Mouse (Mus musculus): ENCODE results near the gene 3110009E18Rik.

The 3110009E18Rik gene

DNA sequence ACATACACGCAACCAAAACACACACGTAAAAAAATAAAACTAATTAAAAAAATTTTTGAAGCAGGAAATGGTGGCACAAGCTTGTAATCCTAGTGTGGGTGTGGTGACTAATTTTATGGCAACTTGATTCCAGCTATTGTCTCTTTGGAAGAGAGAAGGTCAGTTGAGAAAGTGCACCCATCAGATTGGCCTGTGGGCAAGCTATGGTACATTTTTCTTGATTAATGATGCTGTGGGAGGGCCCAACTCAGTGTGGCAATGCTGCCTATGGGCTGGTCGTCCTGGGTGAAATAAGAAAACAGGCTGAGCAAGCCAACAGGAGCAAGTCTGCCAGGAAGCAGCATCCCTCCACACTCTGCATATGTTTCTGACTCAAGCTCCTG lies 19.8 kb upstream of the 3110009E18Rik start:
- DNase-seq (ENCODE audit: inconsistent ontology term), result no peak

DNA sequence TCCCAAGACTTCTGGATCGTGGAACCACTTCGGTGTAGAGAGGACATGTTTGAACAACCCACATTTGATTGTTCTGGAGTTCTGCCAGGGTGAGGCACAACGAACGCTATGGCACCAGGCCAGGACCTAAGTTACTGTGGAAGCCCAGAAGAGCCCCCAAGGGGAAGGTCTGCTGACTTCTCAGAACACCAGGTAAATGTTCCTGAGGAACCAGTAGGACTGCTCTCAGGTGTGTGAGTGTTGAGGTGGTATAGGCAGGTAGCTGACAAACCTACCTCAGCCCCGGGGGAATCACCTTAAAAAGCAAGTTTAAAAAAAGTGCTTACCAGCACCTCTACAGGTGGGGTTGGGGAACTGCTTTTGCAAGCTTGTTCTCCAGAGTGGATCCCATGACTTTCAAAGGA lies 15.4 kb upstream of the 3110009E18Rik start:
- no peak for DNase-seq (ENCODE audit: inconsistent ontology term)

DNA sequence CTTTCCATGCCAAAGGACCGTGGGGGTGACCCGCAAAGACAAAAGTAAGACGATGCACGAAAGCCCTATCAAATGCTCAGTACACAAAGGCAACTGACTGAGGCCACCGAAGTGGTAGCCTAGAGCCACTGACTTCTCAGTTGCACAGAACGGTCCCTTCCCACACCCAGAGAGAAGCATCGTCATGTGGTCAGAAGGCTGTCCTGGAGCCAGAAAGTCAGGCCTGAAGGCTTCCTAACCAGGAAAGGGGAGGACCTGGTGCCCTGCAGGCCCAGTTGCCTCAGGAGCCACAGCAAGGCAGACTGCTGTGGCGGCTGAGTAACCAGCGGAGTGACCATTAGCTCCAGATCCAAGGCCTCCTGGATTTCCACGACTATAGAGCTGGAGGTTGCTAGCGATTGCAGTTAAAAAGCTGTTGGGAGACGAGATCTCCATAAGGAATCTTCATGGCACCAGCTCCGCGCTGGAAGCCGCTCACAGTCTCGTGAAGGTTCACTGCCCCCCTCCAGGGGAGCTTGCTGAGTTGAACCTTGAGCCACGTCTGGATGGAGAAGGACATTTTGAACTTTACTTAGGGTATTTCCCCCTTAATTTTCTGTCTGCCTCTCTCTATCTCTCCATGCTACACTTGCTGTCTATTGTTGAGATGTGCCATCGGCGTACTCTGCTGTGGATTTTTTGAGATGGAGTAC lies 11.1 kb upstream of the 3110009E18Rik start:
- DNase-seq (ENCODE audit: inconsistent ontology term), result no peak

DNA sequence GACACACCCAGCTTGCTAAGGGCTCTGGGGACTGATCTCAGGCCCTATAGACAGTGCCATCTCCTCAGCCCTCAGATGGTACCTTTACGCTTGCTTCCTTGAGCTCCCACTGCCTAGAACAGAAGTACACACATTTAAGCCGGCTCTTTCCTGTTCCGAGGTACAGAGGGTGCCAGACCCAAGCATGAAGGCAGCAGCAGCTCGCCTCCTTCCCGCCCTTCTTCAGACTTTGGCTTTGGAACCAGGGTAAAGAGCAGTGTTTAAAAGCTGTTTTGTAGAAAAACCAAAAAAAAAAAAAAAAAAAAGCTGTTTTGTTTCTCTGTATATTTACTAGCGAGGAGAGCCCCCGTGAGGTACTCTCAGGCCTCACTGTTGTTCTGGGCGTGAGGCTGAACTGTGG lies 9.2 kb upstream of the 3110009E18Rik start:
- DNase-seq (ENCODE audit: inconsistent ontology term), result no peak

DNA sequence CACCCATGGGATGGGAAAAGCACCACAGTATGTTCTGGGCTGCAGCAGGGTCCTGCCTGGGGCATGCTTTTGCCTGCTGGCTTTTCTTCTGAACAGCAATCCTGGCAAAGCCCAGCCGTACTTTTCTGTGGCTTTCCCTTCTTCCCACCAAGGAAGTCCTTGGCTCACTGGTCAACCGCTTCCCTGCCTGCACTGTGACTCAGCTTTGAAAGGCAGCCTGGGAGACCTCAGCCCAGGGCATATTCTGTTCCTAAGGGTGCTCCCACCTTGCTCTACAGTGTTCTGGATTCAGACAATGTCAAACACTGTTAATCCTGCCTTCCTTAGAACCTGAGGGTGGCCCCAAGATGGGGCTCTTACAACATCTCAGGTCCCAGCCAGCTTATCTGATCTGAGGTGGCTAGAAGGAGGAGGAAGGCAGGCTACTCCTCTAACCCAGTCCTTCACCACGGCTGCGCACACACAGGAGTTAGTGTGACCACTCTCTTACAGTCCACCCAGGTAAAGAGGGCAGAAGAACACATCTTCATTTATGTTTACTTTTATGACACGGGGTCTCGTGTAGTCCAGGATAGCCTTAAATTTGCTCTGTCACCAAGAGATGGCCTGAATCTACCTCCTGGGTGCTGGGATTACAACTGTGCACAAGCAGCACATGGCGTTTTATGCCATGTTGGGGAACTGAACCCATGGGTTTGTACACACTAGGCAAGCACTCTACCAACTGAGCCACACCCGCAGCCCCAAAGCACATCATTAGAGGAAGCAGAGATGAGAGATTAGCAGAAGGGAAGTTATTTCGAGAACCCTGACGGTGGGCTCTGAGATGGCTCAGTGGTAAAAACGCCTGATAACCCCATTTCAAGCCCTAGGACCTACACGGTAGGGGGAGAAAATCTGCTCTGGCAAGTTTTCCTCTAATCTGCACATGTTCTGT lies 8.5 kb upstream of the 3110009E18Rik start:
- DNase-seq (ENCODE audit: inconsistent ontology term), result peak; percentile 44

DNA sequence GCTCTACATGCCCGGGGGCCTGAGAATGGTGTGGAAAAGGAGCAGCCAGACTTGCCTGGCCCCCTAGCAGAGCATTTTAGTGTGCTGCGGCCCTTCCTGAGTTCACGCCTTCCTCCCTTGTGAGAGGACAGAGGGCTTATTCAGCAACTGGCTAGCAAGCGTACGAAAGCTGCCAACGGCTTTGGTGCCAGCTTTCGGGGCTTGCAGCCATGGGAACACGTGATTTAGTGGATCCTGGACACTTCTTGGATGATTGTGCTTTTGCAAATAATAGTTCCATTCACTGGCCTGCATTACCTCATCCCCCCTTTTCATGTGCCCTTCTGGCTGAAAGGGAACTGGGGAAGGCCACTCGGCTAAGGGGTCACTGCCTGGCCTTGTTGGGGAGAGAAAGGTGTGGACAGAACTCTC lies 5.3 kb upstream of the 3110009E18Rik start:
- peak; percentile 89 for DNase-seq (ENCODE audit: inconsistent ontology term)

DNA sequence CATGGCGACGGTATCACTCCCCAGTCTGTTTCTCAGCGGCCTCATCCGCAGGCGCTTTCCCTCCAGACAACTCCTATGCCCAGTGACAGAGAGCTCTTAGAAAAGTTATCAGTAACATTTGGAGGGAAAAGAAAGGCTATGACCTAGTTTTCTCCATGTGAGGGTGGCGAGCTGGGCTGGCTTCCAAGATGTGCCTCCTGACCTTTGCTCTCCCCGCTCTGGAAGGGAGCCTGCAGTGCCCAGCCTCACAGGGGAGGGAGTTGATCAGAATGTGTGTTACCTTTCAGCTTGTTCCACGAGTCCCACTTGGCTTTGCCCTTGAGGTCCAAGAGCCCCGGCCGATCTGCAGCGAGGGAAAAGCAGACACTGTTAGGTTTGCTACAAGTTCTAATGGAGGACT lies 4.9 kb upstream of the 3110009E18Rik start:
- no peak for DNase-seq (ENCODE audit: inconsistent ontology term)

DNA sequence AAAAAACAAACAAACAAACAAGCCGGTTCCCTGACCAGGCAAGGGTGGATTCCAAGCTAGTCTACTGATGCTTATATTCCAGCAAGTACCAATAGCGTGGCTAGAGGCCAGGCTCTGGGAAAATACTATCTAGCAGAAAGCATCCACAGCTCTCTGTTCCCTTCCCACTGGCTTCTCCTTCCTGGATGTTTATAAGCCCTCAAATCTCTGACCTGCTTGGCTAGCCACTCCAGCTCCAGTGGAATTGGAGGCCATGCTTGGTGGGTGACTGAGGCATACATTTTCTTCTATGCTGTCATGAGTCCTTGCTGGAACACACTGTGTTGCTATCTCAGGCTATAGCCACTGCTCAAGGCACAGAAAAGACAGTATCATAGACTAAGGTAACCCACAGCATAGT lies 2.1 kb upstream of the 3110009E18Rik start:
- DNase-seq (ENCODE audit: inconsistent ontology term), result peak; percentile 26

DNA sequence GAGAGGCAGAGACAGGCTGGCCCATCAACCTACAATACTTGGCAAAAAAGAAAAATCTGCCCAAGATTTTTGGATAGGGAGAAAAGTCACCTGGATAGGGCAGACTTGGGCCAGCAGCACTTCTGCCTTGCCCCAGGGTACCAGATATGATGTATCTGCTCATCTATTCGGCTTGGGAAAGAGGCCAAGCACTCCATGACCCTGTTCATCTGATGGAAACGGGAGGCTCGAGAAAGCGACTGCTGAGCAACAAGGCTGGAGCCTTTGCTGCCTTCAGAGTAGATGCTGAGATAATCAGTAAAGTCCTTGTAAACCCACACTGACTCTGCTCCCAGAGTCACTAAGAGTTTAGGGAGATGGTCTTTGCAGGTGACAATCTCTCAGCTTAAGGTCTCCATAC lies 1.6 kb upstream of the 3110009E18Rik start:
- peak; percentile 41 for DNase-seq (ENCODE audit: inconsistent ontology term)

DNA sequence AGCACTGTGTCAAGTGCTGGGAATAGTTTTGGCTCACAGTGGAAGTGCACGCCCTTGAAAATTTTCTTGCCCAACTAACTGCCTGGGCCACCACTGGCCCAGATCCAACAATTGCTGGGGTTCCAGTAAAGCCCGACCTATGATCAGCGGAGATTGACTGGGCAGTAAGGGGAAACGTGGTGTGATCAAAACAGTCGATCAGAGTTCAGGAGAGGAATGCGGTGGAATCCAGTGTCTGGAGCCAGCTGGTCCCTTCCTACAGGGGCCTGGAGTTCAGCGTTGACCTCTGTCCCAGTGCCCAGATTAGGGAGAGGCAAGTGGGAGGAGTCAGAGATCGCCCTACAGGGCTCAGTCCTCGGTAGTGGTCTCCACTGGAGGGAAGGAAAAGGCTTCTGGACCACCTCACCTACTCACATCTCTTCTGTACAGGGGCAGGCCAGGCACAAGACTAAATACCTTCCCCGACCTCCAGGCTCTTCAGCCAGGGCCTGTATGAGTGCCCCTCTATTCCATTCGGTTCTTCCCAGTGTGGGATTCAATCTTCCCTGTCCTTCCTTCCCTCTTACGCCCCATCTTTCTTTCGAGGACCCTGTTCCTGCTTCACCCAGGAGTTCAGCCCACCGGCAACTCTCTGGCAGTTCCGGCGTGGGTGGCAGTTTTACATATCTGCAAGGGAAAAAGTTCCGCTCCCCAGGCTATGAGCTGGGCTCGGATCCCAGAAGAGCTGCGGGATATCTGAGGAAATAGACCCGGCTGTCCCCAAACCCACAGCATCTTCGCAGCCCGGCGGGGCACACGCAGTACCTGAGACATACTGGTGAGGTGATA lies 632 bp upstream of the 3110009E18Rik start:
- peak; percentile 82 for DNase-seq (ENCODE audit: inconsistent ontology term)

DNA sequence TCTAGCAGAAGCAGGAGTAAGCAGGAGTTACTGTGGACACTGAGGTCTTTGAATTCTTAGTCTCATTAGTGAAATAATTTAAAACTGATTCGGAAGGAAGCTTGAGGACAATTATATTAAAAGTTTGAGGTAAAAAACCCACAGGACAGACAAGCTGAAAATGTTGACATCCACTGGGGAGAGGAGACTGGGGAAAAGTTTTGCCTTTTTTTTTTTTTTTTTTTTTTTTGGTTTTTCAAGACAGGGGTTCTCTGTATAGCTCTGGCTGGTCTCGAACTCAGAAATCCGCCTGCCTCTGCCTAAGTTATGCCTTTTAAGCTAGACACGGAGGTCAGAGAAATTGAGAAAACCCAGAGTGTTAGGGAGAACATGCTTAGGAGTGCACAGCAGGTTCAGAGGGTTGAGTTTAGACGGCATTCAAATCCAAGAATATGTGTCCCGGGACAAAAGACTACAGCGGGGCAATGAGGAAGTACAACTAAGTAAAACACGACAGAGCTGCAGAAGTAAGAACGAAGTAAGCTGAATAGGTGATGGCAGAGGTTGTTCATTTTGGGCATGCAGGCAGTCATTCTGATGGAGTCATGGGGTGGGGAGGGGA lies 1.0 kb downstream of the 3110009E18Rik start:
- DNase-seq (ENCODE audit: inconsistent ontology term), result no peak

DNA sequence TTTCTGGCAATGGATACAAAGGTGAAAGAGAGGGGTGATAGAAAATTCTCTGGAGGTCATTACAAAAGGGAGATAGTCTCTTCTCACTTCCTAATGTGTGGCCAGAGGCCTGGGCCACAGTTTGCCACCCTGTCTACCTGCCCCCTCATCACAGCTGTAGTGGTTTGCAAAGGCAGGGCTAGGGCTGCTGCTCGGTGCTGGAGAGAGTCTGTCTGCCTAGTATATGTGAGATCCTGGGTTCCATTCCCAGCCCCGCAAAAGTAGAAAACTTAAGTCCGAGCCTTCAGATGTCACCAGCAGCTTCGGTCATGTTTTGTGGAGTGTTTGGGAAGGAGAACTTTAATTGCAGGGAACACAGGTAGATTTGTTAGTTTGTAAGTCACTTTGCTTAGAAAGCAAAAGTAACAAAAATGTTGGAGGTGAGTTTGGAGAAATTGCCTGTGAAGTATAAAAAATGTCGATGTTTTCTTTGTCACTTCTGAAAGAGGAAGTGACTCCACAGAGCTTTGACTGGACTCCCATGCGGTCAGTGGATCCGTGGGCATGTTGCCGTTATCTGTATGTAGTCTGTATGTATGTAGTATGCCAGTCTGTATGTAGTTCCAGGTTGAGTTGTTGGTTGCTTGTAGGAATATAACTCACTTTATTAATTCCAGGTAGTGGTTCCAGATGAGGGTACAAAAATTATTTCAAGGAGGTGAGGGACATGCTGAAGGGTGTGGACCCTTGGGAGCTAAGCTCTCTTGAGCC lies 1.8 kb downstream of the 3110009E18Rik start:
- DNase-seq (ENCODE audit: inconsistent ontology term), result no peak

DNA sequence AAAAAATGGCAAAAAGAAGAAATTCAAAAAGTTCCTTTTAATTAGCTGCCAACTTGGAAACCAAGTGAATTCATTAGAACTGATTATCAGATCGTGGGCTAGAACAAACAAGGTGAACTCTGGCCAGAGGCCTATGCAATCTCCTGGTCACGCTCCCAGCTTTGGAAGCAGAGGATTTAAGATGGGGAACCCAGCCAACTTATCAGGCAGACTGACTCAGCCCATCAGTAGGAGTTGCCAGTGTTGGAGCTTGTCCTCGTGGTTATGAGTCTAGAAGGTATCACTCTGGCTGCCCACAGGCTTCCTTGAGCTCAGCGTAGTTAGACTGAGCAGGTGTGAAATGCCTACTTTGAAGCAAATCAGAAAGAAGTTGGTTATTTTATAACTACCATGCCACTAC lies 3.9 kb downstream of the 3110009E18Rik start:
- DNase-seq (ENCODE audit: inconsistent ontology term), result no peak

DNA sequence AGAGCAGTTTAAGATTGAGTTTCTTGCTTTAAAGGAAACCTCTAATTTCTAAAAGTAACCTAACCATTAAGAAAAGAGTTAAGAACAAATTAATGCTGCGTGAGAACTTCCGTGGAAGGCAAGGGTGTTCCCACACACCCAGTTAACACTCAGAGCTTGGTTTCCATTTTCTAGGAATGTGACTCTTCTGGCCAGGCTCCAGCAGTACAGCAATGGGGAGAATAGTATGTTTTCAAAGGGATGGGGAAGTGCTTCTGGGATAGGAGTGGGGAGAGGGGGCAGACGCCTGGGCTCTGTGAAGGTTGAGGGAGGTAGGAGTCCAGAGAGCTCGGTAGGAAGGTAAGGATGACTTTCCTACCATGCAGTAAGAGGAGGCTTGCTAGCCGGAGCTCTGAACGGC lies 4.5 kb downstream of the 3110009E18Rik start:
- no peak for DNase-seq (ENCODE audit: inconsistent ontology term)

DNA sequence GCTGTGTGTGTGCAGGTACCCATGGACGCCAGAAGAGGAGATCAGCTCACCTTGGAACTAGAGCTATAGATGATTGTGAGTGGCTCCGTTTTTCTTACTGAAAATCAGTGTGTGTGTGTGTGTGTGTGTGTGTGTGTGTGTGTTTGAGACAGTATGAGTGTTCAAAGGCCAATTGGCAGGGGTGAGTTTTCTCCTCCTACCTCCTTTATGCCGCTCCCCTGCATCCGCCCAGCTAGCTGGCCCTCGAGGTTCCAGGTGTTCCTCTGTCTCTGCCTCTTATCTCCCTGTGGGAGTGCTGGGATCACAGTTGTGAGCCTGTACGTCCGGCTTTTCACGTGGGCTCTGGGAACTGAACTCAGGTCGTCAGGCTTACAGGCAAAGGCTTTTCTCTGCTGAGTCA lies 5.3 kb downstream of the 3110009E18Rik start:
- DNase-seq (ENCODE audit: inconsistent ontology term), result no peak

DNA sequence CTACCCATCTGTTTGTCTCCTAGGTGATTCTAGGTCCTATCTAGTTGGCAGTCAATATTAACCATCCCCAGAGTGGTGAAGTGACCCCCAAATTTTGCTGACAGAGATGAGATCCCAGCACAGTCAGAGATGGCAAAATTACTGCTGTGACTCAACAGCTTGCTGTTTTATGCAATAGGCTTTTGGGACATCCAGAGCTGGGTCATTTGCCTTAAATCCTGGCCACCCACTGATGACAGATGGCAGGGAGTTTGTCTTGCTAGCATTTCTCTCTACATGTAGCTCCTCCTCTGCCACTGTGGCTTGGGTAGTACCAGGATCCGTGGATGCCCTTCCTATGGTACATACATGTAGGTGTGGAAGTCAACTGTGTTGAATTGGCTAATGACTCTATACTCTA lies 11.4 kb downstream of the 3110009E18Rik start:
- no peak for DNase-seq (ENCODE audit: inconsistent ontology term)

DNA sequence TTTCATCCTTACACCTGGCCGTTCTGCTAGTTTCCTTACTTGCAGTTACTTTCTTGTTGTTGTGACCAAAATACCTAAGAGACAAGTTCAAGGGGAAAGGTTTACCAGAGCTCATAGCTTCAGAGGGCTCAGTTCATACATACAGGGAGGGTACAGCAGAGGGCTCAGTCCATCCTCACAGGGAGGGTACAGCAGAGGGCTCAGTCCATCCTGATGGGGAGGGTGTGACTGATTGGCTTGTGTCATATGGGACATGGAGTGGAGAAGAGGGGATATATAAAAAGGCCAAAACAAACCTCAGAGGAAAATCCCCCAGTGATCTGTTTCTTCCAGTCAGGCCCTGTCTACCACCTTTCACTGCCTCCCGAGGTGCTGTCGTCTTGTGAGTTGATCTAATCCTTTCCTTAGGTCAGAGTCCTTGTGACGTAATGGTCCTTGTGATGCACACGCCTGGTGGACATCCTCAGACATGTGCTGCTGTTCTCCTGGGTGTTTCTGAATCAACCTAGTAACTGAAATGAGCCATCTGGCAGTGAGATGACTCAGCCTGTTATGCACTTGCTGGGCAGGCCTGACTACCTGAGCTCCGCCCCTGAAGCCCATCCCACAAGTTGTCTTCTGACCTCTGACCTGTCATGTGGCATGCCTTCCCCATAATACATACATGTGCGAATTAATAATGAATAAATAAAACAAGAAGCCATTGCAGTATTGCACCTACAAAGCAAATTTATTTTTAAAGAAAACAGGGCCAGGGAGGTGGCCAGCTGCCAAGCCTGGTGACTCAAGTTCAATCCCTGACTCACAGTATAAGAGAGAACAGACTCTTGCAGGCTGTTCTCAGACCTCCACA lies 15.2 kb downstream of the 3110009E18Rik start:
- peak; percentile 85 for DNase-seq (ENCODE audit: inconsistent ontology term)

DNA sequence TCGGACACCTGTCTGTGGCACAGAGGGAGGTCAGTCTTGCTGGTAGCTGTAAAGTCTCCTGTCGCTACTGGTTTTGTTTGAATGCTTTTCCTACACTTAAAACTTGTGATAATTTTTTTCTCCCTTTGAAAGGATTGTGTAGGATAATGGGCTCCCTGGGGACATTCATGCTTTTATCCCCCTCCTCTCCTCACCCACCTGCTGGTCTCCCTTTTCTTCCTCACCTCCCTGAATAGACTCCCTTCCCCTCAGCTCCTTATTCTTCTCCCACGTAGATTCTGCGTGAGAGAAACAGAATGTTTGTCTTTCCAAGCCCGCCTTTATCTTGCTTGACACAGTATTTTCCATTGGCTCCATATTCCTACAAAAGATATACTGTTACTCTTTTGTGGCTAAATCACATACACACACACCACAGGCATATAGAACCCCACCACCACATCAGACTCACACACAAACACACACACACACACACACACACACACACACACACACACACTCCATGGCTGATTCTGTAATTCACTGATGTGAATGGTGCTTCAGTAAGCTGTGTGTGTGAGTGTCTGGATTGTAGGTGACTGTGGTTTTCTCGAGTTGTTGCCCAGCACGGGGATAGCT lies 18.0 kb downstream of the 3110009E18Rik start:
- DNase-seq (ENCODE audit: inconsistent ontology term), result no peak

DNA sequence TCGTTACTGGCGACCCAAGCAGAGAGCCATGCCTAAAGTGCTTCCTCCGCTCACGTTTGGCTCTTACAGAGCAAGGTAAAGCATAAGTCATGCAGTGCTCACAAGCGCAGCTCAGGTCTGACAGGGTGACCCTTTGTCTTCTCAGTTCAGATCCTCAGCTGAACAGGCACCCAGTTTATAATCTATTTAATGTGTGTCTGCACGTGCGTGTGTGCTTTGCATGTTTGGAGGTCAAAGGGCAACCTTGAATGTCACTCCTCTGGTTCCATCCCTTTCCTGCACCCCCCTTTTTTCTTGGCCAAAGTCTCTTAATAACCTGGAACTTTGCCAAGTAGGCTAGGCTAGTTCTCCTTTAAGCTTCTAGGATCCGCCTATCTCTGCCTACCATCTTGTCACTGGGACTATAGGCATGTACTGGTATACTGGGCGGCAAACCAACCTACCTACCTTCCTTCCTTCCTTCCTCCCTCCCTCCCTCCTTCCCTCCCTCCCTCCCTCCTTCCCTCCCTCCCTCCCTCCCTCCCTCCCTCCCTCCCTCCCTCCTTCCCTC lies 19.2 kb downstream of the 3110009E18Rik start:
- no peak for DNase-seq (ENCODE audit: inconsistent ontology term)
